8 mouse cellular contexts compared by ENCODE assay signal in the genomic region with DNA sequence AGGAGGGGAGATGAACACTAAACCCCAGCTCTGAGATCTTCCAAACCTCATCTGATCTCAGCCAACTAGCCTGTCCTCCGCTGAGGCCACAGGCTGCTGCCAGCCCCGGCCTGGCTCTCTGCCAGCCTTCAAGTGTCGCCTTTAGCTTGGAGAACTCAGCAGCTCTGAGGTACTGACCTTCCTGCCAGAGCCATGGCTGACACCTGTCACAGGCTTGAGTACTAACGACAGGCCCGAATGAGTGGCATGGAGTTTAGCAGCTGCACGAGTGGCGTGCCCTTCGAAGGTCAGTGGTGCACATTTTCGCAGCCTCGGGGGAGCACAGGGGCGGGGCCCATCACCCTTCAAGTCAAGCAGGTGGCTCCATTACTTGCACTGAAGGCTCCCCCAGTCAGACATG.
A peak's percentile ranks its signal among the peaks of the same experiment; 100 is the strongest.
DNase-seq lines count a peak whose midpoint lies in the region; ATAC-seq and TF ChIP-seq lines count a peak whose summit lies in the region.

No protein-coding gene starts in this region.

- H3K79me2 ChIP-seq in C2C12 (ENCODE audit: control insufficient read depth, insufficient read depth), result no peaks in the 10 kb centered on the region

- no peak overlapping the region for H3K27ac ChIP-seq in intestine, embryonic 15.5 days

- ATAC-seq in intestine, embryonic 15.5 days, result peak; percentile 59
- no peak for ATAC-seq in inflammation-experienced regulatory T-cells, adult 6 months

- 71% methylated on average over 11 of the region's 11 CpGs for WGBS in intestine, embryonic 15.5 days

- no peaks in the 10 kb centered on the region for H3K27me3 ChIP-seq in C2C12 (ENCODE audit: control insufficient read depth, insufficient read depth, insufficient read length)
- no peaks in the 10 kb centered on the region for H3K27me3 ChIP-seq in intestine, embryonic 15.5 days (replicated peaks)

- peak; percentile 83 for DNase-seq in adipocyte (ENCODE audit: low spot score)
- DNase-seq in gastrocnemius, adult 8-10 months (ENCODE audit: low spot score in 2 of 2), result peak; percentile 69 to 84
- DNase-seq in layer of hippocampus, adult 8-10 months (ENCODE audit: low spot score in 2 of 2), result no peak
- DNase-seq in c-Kit-positive CD71-positive TER-119-positive erythroid progenitor cells, embryonic 14.5 days (ENCODE audit: low spot score), result no peak
- DNase-seq in yolk sac, embryonic 10.5 days (ENCODE audit: low spot score), result no peak

- no peaks in the 10 kb centered on the region for H3K9me3 ChIP-seq in intestine, embryonic 15.5 days

- H3K9ac ChIP-seq in intestine, embryonic 15.5 days, result no peak overlapping the region

- H3K79me3 ChIP-seq in C2C12 (ENCODE audit: low read depth), result no peaks in the 10 kb centered on the region

- H3ac ChIP-seq in C2C12 (ENCODE audit: control insufficient read depth, insufficient read length, low read depth), result no peak overlapping the region

- no peak for TF ChIP-seq CTCF in C2C12 (IDR thresholded peaks at IDR 0.05; ENCODE audit: control insufficient read depth, insufficient read depth, insufficient read length)

- H3K36me3 ChIP-seq in C2C12 (ENCODE audit: control insufficient read depth, insufficient read depth), result no peaks in the 10 kb centered on the region
- no peaks in the 10 kb centered on the region for H3K36me3 ChIP-seq in intestine, embryonic 15.5 days

- no peak overlapping the region for H3K4me3 ChIP-seq in C2C12 (ENCODE audit: insufficient read depth, poor library complexity, severe bottlenecking)
- no peak overlapping the region for H3K4me3 ChIP-seq in intestine, embryonic 15.5 days (replicated peaks)

- 0 out of 2 replicates have a peak, but pooled peaks cover 5% of the 10 kb centered on the region for H3K4me1 ChIP-seq in intestine, embryonic 15.5 days (replicated peaks)

- no peak overlapping the region for H3K4me2 ChIP-seq in intestine, embryonic 15.5 days (replicated peaks)

TF ChIP-seq in C2C12, 6 proteins besides CTCF, POLR2A, EP300 and RAD21:
- TF ChIP-seq FOSL1 (IDR thresholded peaks at IDR 0.05; ENCODE audit: insufficient read depth, low read length, poor library complexity, severe bottlenecking) (no peak), MYOD1 (IDR thresholded peaks at IDR 0.05; ENCODE audit: control insufficient read depth, insufficient read length, low read depth) (peak; percentile 42), USF1 (IDR thresholded peaks at IDR 0.05; ENCODE audit: low read depth) (no peak), MYOG (IDR thresholded peaks at IDR 0.05; ENCODE audit: control insufficient read depth, extremely low read depth, insufficient read length) (no peak)

Comparison
In these comparisons a context has a peak if more than half of its experiments do, and no peak if none do; other contexts are left out.
1. DNase-seq: peak in adipocyte (single experiment) and gastrocnemius, adult 8-10 months (2 of 2); none in layer of hippocampus, adult 8-10 months (0 of 2), c-Kit-positive CD71-positive TER-119-positive erythroid progenitor cells, embryonic 14.5 days (single experiment) and yolk sac, embryonic 10.5 days (single experiment).